Comparison of ENCODE assay signal across 12 mouse cellular contexts in the genomic region with DNA sequence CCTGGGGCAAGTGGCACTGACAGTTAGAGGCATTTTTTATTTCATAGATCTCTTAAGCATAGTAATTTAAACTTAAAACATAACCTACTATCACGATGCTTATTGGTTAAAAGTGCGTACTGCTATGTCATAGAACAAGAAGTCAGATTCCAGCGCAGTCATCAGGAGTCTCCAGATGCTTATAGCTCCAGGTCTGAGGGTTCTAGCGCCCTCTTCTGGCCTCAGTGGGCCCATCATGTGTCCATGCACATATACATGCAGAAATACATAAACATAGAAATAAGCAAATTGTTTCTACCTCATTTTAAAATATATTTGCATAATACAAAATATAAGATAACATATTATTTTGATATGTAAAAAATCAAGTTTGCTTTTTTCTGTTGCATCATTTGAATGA.
A peak's percentile ranks its signal among the peaks of the same experiment; 100 is the strongest.
DNase-seq lines count a peak whose midpoint lies in the region; ATAC-seq and TF ChIP-seq lines count a peak whose summit lies in the region.
"Had no signal": no experiment of that assay in that cellular context is flagged by ENCODE, and none has a peak within 500 bp of the region (broad histone marks: within the 10 kb centered on the region; RNA-seq: fewer than 3 reads in every experiment).

No protein-coding gene starts in this region.

- TF ChIP-seq EP300 in liver, postnatal 0 days (IDR thresholded peaks at IDR 0.05; ENCODE audit: low read depth), result no peak

- no peaks in the 10 kb centered on the region for H3K9me3 ChIP-seq in liver, postnatal 0 days (ENCODE audit: low read length)
- H3K9me3 ChIP-seq in liver, embryonic 12.5 days (replicated peaks), result no peaks in the 10 kb centered on the region
- no peaks in the 10 kb centered on the region for H3K9me3 ChIP-seq in embryonic facial prominence, embryonic 10.5 days
- H3K9me3 ChIP-seq: limb, embryonic 12.5 days had no signal

- H3K4me2 ChIP-seq in liver, postnatal 0 days (ENCODE audit: low read depth, low read length), result no peak overlapping the region
- H3K4me2 ChIP-seq in liver, embryonic 12.5 days, result no peak overlapping the region
- H3K4me2 ChIP-seq: hindbrain, embryonic 14.5 days; limb, embryonic 12.5 days had no signal

- H3K27ac ChIP-seq in liver, postnatal 0 days (ENCODE audit: low read depth), result no peak overlapping the region
- no peak overlapping the region for H3K27ac ChIP-seq in liver, embryonic 12.5 days
- H3K27ac ChIP-seq in embryonic facial prominence, embryonic 10.5 days (replicated peaks), result no peak overlapping the region
- H3K27ac ChIP-seq: hindbrain, embryonic 14.5 days; limb, embryonic 12.5 days; macrophage had no signal

- TF ChIP-seq CTCF in liver, postnatal 0 days (IDR thresholded peaks at IDR 0.05; ENCODE audit: low read depth), result peak; percentile 14; the same call in 1 of the 2 replicates

- H3K4me3 ChIP-seq in liver, postnatal 0 days (ENCODE audit: low read depth, low read length), result no peak overlapping the region
- no peak overlapping the region for H3K4me3 ChIP-seq in liver, embryonic 12.5 days
- no peak overlapping the region for H3K4me3 ChIP-seq in embryonic facial prominence, embryonic 10.5 days
- H3K4me3 ChIP-seq: limb, embryonic 12.5 days had no signal

- WGBS in liver, postnatal 0 days (ENCODE audit: insufficient replicate concordance), result 50% methylated on average over 4 of the region's 4 CpGs
- 41% methylated on average over 4 of the region's 4 CpGs for whole genome bisulfite sequencing in liver, embryonic 12.5 days (ENCODE audit: insufficient replicate concordance)
- 58% methylated on average over 4 of the region's 4 CpGs for WGBS in embryonic facial prominence, embryonic 10.5 days

- DNase-seq in cerebellum, postnatal 10 days, result peak; percentile 4 to 7
- no peak for DNase-seq in liver, postnatal 0 days
- DNase-seq in ES-CJ7 (ENCODE audit: low read depth, low spot score), result peak; percentile 31
- DNase-seq in embryonic facial prominence, embryonic 10.5 days (ENCODE audit: low spot score), result peak; percentile 27
- no peak for DNase-seq in gastrocnemius, postnatal 10 days
- DNase-seq in cerebellum, adult 9-10 months, result no peak
- DNase-seq: heart, adult 18-20 months had no signal

- ATAC-seq in cerebellum, adult (ENCODE audit: insufficient number of reproducible peaks, low FRiP score, low TSS enrichment), result no peak
- ATAC-seq in liver, postnatal 0 days, result no peak
- ATAC-seq in liver, embryonic 12.5 days, result no peak

- H3K9ac ChIP-seq in liver, postnatal 0 days (replicated peaks), result no peak overlapping the region
- H3K9ac ChIP-seq in liver, embryonic 12.5 days, result no peak overlapping the region
- H3K9ac ChIP-seq: hindbrain, embryonic 14.5 days; limb, embryonic 12.5 days had no signal

- H3K4me1 ChIP-seq in liver, postnatal 0 days (ENCODE audit: insufficient read depth), result no peaks in the 10 kb centered on the region
- no peaks in the 10 kb centered on the region for H3K4me1 ChIP-seq in liver, embryonic 12.5 days
- no peaks in the 10 kb centered on the region for H3K4me1 ChIP-seq in embryonic facial prominence, embryonic 10.5 days
- H3K4me1 ChIP-seq: limb, embryonic 12.5 days had no signal

- H3K27me3 ChIP-seq in liver, postnatal 0 days (ENCODE audit: insufficient read depth, low read length), result no peaks in the 10 kb centered on the region
- H3K27me3 ChIP-seq in liver, embryonic 12.5 days (replicated peaks), result no peaks in the 10 kb centered on the region
- no peaks in the 10 kb centered on the region for H3K27me3 ChIP-seq in embryonic facial prominence, embryonic 10.5 days (replicated peaks; ENCODE audit: low read depth, poor library complexity, severe bottlenecking)
- H3K27me3 ChIP-seq: limb, embryonic 12.5 days had no signal

- no peaks in the 10 kb centered on the region for H3K36me3 ChIP-seq in liver, postnatal 0 days (replicated peaks; ENCODE audit: insufficient read depth, low read length)
- no peaks in the 10 kb centered on the region for H3K36me3 ChIP-seq in liver, embryonic 12.5 days
- H3K36me3 ChIP-seq in embryonic facial prominence, embryonic 10.5 days (replicated peaks), result no peaks in the 10 kb centered on the region
- H3K36me3 ChIP-seq: limb, embryonic 12.5 days had no signal

Comparison
In these comparisons a context has a peak if more than half of its experiments do, and no peak if none do; other contexts are left out.
1. DNase-seq: peak in cerebellum, postnatal 10 days (2 of 2), ES-CJ7 (single experiment) and embryonic facial prominence, embryonic 10.5 days (single experiment); none in liver, postnatal 0 days (single experiment), gastrocnemius, postnatal 10 days (single experiment) and cerebellum, adult 9-10 months (single experiment).